Mouse (Mus musculus) bone marrow, adult 2 months (tissue): ENCODE results near the gene Exo1.

Experiments
- CTCF ChIP-seq: fragments of 200-500 bp; IDR thresholded peaks from 2 replicates; pipeline ENCODE4 v1.5.1; 2011; ENCODE audit warnings: low read length, control low read depth; ENCODE audit not compliant: control insufficient read depth, insufficient read depth
- POLR2A ChIP-seq: fragments of 200-500 bp; IDR thresholded peaks from 2 replicates; pipeline ENCODE4 v1.6.1; 2011; ENCODE audit warnings: low read depth, mild to moderate bottlenecking, control low read depth, low read length, borderline replicate concordance; ENCODE audit not compliant: control insufficient read depth

GRCm38 (mm10) chr1:175911207-175911606, 30.8 kb downstream of the Exo1 start:
- TF ChIP-seq POLR2A (no peak), CTCF (no peak)
